Mouse (Mus musculus): ENCODE measurements at regions not wholly inside any gene's neighbourhood (a gene's known extent, or its start where the extent isn't known, plus 50 kb on each side); places are given as distances from the start of the nearest gene placed in this dataset.

GRCm38 (mm10) chr13:111939534-111940115 lies 130.8 kb upstream of the Map3k1 start:
- no peak for DNase-seq (ENCODE audit: low spot score in 2 of 2)

GRCm38 (mm10) chr13:111940275-111940674 lies 131.5 kb upstream of the Map3k1 start:
- DNase-seq (ENCODE audit: low spot score in 2 of 2), result no peak

- no peak for DNase-seq (ENCODE audit: low spot score in 2 of 2)
These were observed 132.2 kb upstream of the Map3k1 start for GRCm38 (mm10) chr13:111940796-111941513.

- DNase-seq (ENCODE audit: low spot score in 2 of 2), result no peak
These were observed 133.2 kb upstream of the Map3k1 start for GRCm38 (mm10) chr13:111941946-111942345.

- DNase-seq (ENCODE audit: low spot score in 2 of 2), result no peak
These were observed 134.7 kb upstream of the Map3k1 start for GRCm38 (mm10) chr13:111943392-111944088.

- no peak for DNase-seq (ENCODE audit: low spot score in 2 of 2)
These were observed 135.3 kb upstream of the Map3k1 start for GRCm38 (mm10) chr13:111944089-111944406.

GRCm38 (mm10) chr13:111946271-111946670 lies 137.5 kb upstream of the Map3k1 start:
- no peak for DNase-seq (ENCODE audit: low spot score in 2 of 2)

GRCm38 (mm10) chr13:111946811-111947210 lies 138.0 kb upstream of the Map3k1 start:
- peak; percentile 66 to 71 for DNase-seq (ENCODE audit: low spot score in 2 of 2)

GRCm38 (mm10) chr13:111948395-111948794 lies 139.6 kb upstream of the Map3k1 start:
- no peak for DNase-seq (ENCODE audit: low spot score in 2 of 2)

GRCm38 (mm10) chr13:111950042-111950441 lies 141.2 kb upstream of the Map3k1 start:
- DNase-seq (ENCODE audit: low spot score in 2 of 2), result no peak

- no peak for DNase-seq (ENCODE audit: low spot score in 2 of 2)
These were observed 145.2 kb upstream of the Map3k1 start for GRCm38 (mm10) chr13:111953860-111954519.

GRCm38 (mm10) chr13:111954520-111954884 lies 145.7 kb upstream of the Map3k1 start:
- peak; percentile 82 to 92 for DNase-seq (ENCODE audit: low spot score in 2 of 2)

- peak; percentile 50 to 52 for DNase-seq (ENCODE audit: low spot score in 2 of 2)
These were observed 148.3 kb upstream of the Map3k1 start for GRCm38 (mm10) chr13:111957118-111957517.

- no peak for DNase-seq (ENCODE audit: low spot score in 2 of 2)
These were observed 149.0 kb upstream of the Map3k1 start for GRCm38 (mm10) chr13:111957674-111958273.

GRCm38 (mm10) chr13:111958421-111958820 lies 149.6 kb upstream of the Map3k1 start:
- no peak for DNase-seq (ENCODE audit: low spot score in 2 of 2)

- DNase-seq (ENCODE audit: low spot score in 2 of 2), result no peak
These were observed 151.2 kb upstream of the Map3k1 start for GRCm38 (mm10) chr13:111960036-111960435.

GRCm38 (mm10) chr13:111961423-111961822 lies 152.6 kb upstream of the Map3k1 start:
- no peak for DNase-seq (ENCODE audit: low spot score in 2 of 2)

- DNase-seq (ENCODE audit: low spot score in 2 of 2), result no peak
These were observed 153.4 kb upstream of the Map3k1 start for GRCm38 (mm10) chr13:111962155-111962554.

- no peak for DNase-seq (ENCODE audit: low spot score in 2 of 2)
These were observed 157.3 kb upstream of the Map3k1 start for GRCm38 (mm10) chr13:111966113-111966512.

- no peak for DNase-seq (ENCODE audit: low spot score in 2 of 2)
These were observed 157.8 kb upstream of the Map3k1 start for GRCm38 (mm10) chr13:111966627-111967026.

GRCm38 (mm10) chr13:111968197-111968596 lies 159.4 kb upstream of the Map3k1 start:
- DNase-seq (ENCODE audit: low spot score in 2 of 2), result no peak

GRCm38 (mm10) chr13:111974282-111974681 lies 165.5 kb upstream of the Map3k1 start:
- DNase-seq (ENCODE audit: low spot score in 2 of 2), result no peak

Measured in heart, adult 9 months (tissue).